Mouse (Mus musculus) gastrocnemius, postnatal 4 days (tissue): ENCODE measurements around the gene Gm17174. TPM values are rescaled to one million over a fixed set of nuclear protein-coding genes. Genes with fewer than 3 reads are reported as not detected.
"Not testable (repeated sequence)": the region's sequence is repeated elsewhere in the genome, so short reads cannot be mapped to it uniquely, and the experiment has no call there.

Experiments used
- DNase-seq, 2 experiments: peaks; one replicate each; pipeline ENCODE4 v3.0.0; 2021 to 2022; ENCODE audit warnings: low spot score in 2 of 2, mixed read lengths in 2 of 2
- long read RNA-seq, 2 experiments: library from polyadenylated mRNA; stranded (forward); transcript quantifications; one replicate each; pipeline ENCODE4 v2.0.0; 2021
- total RNA-seq, 2 experiments: library from RNA; stranded (reverse); gene quantifications; 2 replicates each; pipeline ENCODE4 v1.2.3; 2021

Gene Gm17174
- not detected for total RNA-seq
- long read RNA-seq, experiment 1 = 0 reads
- long read RNA-seq, experiment 2 = 0 reads

- DNase-seq = not testable (repeated sequence)
Observed at GRCm38 (mm10) chr14:51592039-51592438, at the start of gene Gm17174. TSS of gene Gm17174 (minus strand) at chr14:51592139.

GRCm38 (mm10) chr14:51635566-51635965 lies 43.6 kb upstream of the Gm17174 start, which contains the start of gene Gm4181:
TSS of gene Gm4181 (minus strand) at chr14:51635666.
- not testable (repeated sequence) for DNase-seq

DNA sequence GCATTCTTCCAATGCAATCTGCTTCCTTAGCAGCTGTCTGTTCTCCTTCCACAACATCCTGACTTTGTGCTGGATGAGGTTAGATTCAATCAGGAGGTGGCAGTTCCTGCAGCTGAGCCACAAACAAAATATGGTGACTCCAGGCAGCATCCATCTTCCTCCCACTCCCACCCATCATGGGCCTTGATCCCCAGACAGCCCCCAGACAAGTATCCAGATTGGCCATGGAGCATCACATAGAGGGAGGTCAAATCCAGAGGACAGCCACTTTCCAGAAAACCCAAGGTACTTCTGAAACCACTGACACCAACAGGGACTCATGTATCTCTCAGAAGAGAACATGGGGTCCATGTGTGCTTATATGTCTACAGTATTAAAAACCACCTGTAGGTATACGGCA lies 40.5 kb upstream of the Gm17174 start:
- peak; percentile 32 to 35 for DNase-seq

DNA sequence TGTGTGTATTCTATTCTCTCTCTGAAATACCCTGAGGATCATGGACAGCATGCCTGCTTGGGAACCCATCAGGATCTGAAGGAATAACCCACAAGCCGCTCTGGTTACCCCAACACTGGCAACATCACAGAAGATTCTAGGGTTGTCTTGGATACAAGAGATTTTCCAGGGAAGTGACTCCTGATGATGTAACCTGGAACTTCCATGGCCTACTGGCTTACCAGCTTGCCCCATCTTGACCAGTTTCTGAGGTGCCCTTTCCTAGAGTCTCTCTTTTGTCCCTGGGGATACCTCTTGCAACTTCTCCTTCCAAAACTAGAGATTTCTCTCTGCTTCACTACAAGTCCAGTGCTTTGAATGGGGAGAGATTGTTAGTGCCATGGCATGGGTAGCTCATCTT lies 19.3 kb upstream of the Gm17174 start, which contains the start of gene Gm17078:
TSS of gene Gm17078 (minus strand) at position 101 of the 400 bp plus-strand sequence.
- no peak for DNase-seq

DNA sequence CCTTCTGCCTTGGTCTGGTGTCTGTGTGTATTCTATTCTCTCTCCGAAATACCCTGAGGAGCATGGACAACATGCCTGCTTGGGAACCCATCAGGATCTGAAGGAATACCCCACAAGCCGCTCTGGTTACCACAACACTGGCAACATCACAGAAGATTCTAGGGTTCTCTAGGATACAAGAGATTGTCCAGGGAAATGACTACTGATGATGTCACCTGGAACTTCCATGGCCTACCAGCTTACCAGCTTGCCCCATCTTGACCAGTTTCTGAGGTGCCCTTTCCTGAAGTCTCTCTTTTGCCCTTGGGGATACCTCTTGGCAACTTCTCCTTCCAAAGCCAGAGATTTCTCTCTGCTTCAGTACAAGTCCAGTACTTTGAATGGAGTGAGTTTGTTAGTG lies 18.0 kb downstream of the Gm17174 start, which contains the start of gene Gm17175:
TSS of gene Gm17175 (minus strand) at position 101 of the 400 bp plus-strand sequence.
- DNase-seq = not testable (repeated sequence)

DNA sequence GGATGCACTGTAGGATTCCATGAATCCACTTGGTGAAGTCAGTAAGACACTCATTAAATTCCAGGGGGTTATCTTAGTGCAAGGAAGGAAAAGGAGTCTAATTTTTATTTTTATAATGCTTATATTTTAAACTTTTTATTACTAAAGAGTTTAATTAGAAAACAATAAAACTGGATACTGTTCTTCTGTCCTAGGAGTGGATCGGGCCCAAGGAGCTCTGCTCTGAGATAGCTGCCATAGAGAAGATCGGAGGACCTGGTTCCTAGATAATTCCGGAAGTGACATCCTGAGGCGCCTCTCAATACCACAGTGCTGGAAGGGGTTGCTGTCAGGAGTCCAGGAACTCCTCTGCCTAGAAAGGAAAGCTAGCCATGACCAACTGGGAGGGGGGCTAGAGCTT lies 39.4 kb downstream of the Gm17174 start, which contains the start of gene Gm5622:
TSS of gene Gm5622 (plus strand) at position 301 of the 400 bp plus-strand sequence.
- no peak for DNase-seq

Other genes starting within 250 kb of the Gm17174 start
- not detected for gene Gm7247, start 230.4 kb downstream of the Gm17174 start, total RNA-seq
- not detected for gene Vmn2r88, start 181.3 kb downstream of the Gm17174 start, total RNA-seq
- gene Vmn2r89, start 140.3 kb downstream of the Gm17174 start, total RNA-seq = not detected
- not detected for gene Gm5622, start 39.3 kb downstream of the Gm17174 start, total RNA-seq
- not detected for gene Gm17175, start 18.1 kb downstream of the Gm17174 start, total RNA-seq
- not detected for gene Gm17078, start 19.2 kb upstream of the Gm17174 start, total RNA-seq
- gene Gm4181, start 43.5 kb upstream of the Gm17174 start, total RNA-seq = not detected
- not detected for gene Gm17079, start 103.3 kb upstream of the Gm17174 start, total RNA-seq
- not detected for gene Gm5800, start 125.0 kb upstream of the Gm17174 start, total RNA-seq
- gene Ang4, start 181.5 kb upstream of the Gm17174 start, total RNA-seq = not detected
- gene AY358078, start 207.9 kb upstream of the Gm17174 start, total RNA-seq = not detected